Mouse (Mus musculus) cerebellum, postnatal 14 days (tissue): ENCODE results near the gene Uggt1.

Source experiments
- DNase-seq, 2 experiments: peaks; one replicate each; pipeline ENCODE4 v3.0.0; 2021; ENCODE audit warnings: mixed read lengths in 2 of 2

The Uggt1 gene

DNA sequence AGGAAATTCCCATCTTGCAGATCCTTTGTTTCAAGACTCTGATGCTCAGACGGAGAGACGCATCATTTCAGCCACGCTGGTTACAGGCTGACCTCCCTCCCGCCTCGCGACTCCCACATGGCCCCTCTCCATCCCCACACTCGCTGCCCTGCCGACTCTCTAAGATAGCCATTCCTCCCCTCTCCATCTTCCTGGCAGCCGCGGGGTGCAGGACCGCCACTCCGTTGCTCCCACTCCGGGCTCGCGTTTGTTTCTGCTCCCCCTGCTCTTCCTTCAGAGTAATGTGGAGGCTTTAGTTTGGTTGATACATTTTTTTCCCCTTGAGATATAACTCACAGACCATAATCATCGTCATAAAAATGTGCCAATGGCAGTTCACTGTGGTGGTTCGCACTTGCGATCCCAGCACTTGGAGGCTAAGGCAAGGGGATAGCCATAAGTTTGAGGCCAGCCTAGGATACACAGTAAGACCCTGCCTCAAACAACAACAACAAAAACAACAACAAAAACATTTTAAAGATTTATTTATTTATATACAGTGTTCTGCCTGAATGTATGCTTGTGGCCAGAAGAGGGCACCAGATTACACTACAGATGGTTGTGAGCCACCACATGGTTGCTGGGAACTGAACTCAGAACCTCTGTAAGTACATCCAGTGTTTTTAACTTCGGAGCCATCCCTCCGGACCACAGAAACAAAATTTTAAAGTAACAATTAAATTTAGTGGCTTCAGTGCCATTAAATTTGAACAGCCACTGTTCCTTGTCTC lies 11.5 kb upstream of the Uggt1 start:
- no peak for DNase-seq

DNA sequence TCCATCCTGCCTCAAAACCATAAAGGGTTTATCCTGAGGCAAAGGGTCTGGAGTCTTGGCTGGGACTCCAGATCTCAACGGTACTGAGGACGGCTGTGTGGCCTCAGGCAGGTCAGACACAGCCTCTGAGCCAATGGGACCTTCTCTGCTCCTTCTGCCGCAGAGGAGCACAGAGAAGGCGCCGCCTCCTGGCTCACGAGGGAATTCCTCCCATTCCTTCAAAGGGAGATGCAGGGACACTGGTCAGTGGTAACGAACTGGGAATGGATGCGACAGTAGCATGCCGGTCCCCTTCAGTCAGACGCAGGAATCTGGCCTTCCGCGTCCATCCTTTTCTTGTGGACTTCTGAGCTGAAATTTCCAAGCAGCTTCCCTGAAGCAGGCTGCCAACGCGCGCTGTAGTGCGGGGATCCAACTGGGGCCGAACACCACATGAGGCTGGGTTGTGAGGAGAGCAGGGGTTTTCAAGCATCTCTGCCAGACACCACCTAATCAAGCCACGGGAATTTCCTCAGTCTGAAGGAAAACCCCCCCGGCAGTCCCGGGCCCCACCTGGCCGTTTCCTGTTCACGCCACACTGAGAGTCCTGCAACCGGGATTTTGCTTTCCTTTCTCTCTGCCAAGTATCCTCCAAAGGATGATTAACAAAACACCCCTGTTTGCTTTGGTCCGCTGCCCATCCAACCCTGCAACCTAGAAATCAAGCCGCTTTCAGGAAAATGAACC lies 10.3 kb upstream of the Uggt1 start:
- peak; percentile 76 to 81 for DNase-seq

DNA sequence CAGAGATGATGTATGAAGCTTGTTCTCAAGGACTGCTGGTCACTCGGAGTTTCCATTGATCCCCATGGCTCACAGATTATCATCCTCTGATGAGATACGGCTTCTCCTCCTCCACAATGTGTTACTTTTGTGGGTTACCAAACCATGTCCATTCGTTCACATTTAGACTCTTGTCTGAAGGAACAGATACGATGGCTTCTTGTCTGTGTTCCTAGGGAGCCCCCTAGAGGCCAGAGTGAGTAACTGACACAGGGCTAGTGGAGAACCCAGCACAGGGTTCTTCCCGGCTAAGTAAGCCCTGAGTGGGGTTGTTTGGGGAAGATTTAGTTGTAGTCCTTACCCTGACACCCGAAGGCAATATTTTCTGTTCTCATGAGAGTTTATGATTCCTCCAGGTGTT lies 8.3 kb upstream of the Uggt1 start:
- peak; percentile 83 to 87 for DNase-seq

DNA sequence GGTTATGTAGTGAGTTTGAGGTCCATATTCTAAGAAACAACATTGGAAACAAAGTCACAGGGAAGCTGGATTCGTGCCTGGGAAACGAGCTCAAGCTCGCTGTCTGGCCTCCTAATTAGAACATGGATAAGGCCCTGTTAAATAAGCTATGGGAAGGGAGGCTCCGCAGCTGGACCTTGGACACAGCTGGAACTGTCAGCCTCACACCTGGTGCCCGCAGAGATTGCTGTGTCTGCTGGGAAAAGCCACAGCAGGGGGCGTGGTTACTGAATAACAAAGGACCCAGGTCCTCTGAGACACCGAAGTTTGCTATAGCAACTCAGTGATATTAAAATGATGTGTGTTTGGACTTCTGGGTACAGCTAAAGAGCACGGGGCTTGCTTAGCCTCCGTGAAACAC lies 6.9 kb upstream of the Uggt1 start:
- no peak for DNase-seq

DNA sequence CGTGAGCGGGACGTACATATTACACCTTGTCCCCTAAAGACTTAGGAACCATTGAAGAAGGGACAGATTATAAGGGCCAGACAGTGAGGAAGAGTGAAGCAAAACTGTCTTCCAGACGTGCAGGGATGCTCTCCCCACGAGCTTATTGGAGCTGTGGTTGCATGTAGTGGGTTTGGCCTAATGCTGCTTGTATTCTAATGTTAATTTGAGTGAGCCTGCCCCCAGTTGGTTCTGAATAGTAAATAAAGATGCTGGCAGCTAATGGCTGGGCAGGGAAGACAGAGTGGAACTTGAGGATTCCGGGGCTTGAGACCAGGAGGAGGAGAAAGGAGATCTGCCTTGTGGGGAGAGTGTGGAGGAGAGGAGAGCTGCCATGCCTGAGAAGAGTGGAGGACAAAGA lies 2.2 kb upstream of the Uggt1 start:
- DNase-seq, result no peak

DNA sequence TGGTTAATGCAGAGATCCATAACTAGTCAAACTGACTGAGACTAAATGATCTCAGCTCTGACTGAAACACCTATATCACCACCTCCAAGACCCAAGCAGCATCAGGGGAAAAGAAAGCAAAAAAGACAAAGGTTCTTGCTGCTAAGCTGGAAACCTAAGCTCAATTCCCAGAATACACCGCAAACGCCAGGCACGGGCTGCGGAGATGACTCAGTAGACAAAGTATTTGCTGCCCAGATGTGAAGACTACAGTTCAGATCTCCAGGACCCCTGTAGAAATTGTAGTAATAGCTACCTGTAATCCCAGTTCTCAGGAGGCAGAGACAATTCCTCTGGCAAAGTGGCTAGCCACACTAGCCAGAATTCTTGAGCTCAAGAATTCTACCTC lies 302 bp upstream of the Uggt1 start:
- DNase-seq, result no peak

DNA sequence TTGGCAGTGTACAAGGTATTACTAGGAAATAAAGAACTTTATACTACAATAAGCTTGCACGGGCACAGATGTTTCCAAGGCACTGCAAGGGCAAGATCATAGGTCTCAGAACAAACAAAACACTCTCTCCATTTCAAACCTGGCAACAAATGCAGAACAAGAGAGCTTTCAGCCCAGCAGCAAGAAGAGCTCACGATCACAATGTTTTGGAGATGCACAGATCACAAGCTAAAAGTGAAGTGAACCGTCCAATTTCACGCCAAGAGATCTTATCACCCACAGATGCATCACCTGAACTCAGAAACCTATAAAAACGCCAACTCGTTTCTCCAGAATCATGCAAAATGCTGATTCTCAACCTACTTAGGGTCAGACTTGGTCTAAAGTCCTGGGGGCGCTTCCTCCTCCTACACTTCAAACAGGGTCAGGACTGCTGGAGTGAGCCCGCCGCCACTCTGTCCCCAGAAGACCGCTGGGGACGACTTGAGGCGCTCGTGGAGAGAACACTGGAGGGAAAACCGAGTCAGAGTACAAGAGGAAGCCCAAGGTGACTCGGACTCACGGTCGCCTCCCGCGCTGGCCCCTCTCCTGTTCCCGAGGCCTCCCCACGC lies 968 bp downstream of the Uggt1 start:
- DNase-seq, result no peak

DNA sequence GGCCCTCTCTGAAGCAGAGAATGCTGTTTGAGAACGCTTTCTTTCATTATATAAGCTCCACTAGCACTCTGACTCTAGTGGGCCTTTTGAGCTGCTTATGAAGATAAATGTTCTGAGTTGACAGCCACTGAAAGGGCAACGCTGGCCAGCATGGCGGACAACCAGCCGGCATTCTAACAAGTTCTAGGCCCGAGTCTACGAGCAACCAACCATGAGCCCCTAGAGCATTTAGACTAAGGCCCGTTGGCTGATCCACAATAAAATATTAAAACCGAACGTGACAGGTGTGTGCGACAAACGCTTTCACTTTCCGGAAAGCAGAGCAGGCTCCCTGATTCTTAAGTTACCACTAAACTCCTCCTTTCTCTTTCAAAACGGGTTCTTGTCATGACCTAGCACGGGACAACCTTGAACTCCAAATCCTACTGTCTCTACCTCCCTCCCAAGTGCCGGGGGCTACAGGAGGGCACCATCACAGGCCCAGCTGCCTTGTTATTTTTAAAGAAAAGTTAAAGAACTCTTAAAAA lies 2.6 kb downstream of the Uggt1 start:
- no peak for DNase-seq

DNA sequence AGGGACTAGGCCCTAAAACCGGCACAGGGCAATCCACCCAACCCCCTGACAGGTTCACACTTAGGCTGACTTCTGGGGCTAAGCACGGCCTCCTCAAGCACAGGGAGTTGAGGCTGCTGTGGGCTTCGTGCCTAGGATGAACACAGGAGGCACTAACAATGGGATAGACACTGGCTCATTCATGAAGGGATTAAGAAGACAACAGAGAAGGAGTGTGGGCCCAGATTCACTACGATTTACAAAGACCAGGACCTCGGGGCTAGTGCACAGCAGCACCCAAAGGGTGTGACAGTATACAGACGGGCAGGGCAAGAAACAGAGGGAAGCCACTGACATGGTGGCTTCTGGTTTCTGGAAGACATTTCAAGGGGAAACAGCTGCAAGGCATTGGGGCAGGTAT lies 4.3 kb downstream of the Uggt1 start:
- no peak for DNase-seq

DNA sequence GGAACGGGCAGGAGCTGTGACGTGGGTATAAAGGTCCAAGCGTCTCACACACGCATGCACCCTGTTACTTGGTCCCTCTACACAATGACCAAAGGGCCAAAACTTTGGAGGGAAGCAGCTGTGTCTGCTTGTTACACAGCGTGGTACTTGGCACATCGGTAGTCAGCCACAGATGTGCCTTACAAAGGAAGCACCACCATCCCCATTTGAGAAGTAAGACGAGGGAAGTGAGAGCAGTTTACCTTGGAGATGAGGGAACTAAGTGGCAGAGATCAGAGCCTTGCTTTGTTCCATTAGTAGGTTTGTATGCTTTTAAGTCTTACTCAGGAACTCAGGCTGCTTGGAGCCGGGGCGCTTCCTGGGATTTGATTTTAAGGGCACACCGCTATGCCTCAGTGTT lies 5.1 kb downstream of the Uggt1 start:
- no peak for DNase-seq

DNA sequence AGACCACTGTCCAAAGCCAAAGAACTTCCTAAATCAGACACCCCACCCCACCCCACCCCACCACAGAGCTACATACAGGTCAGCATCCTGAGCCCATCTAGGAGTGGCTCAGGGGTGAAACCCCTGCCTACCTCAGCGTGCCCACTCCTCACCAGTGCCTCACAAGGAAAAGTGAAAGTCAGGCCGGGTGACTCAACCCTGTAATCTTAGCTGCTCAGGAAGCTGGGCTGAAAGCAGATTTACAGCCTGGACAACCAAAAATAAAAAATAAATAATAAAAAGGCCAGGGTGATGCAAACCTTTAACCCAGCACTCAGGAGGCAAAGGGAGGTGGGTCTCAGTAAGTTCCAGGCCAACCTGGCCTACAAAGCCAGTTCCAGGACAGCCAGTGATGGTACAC lies 8.7 kb downstream of the Uggt1 start:
- DNase-seq, result no peak

DNA sequence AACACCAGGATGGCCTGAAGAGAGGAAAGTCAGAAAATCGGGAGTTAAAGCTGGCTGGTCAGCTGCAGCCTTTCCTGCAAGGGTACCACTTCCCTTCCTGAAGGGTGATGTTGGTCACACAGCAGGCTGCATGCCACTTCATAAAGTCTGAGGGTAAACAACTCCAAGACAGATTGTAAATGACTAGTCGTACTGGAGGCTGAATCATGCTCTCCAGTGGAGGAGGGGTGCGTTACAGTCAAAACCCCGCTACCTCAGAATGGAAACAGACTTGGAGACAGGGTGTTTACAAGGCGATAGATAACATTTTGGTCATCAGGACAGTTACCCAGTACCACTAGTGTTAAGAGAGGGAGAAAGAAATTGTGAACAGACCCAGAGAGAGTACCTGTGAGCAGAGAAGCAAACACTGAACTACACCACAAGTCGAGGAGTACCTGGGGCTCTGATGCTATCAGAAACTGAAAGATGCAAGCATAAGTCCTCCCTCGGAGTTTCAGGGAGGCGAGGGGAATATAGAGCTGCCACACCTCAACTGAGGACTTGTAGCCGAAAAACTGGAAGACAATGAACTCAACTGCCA lies 9.4 kb downstream of the Uggt1 start:
- DNase-seq, result no peak

DNA sequence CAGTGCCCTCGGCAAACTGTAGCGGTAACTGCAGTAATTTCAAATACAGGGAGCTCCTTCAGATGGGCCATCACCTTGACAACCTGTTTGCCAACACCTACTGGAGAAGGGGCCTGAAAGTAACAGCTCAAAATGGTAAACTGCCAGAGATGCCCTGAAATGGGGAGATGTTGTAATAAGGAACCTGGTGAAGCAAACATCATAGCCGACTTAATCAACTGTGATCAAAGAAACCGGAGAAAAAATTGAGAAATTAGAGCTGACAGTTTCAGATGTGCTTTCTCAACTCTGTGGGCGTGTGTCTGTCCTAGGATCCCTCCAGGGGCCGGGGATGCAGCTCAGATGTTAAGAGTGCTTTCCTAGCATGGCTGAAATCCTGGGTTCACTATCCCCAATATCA lies 11.3 kb downstream of the Uggt1 start:
- DNase-seq, result no peak

DNA sequence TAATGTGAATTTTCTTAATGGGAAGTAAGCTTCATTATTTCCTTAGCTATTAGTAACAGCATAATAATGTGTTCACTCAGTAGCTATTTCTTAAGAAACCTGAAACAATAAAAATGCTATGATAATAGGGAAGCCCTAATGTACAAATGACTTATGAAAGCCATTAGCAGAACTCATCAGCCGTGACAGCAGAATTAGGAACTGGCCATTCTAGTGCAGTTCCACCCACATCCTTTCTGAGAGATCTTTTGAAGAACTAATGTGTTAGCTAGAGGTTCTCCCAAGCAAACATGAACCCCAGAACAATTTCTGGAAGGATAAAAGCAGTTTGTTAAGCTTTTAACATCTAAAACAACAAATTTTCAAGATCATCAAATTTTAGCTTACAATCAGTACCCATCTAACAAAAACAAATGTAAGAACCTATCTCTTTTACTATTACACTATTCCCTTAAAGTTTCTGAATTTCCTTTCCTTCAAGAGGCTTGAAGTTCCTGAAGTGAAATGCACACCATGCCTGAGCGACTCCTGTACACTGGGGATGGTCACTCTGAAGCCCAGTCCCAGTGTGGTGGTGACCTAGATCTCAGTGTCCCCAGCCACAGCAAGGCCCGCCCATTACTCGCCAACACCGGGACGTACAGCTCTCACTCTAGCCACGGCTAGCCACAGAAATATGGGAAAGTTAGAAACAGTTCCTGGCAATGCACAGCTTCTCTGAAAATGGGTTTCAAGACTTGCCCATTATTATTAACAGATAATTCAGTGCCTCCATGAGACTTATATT lies 13.4 kb downstream of the Uggt1 start:
- DNase-seq, result no peak

DNA sequence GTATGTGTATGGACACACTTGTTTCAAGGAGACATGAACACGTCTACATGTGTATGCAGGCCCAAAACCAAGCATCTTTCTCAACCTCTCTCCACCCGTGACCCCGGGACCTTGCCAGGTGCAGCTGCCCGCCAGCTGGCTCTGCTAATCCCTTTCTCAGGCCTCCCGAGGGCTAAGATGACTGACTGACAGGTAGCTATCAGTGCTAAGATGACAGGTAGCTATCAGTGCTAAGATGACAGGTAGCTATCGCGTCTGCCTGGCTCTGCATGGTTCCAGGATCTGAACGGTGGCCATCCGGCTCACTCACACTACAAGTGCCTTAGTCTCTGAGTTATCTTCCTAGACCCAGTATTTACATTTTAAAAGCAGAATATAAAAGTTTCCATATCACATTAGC lies 16.1 kb downstream of the Uggt1 start:
- no peak for DNase-seq

DNA sequence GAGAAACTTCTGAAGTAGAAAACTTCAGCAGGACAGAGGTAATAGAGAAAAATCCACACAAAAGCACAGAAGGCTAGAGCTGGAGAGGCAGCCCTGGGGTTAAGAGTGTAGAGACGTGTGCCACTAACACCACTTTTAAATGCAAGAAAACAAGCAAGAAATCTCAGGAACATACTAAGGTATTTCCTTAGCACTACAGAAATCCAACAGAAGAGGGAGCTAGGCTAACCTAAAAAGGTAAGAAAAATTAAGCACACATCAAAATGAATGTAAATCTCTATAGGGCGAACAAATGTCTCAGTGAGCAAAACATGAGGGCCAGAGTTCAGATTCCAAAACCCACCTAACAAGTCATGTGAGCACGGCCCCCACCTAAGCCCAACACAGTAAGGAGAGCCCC lies 19.9 kb downstream of the Uggt1 start:
- no peak for DNase-seq

DNA sequence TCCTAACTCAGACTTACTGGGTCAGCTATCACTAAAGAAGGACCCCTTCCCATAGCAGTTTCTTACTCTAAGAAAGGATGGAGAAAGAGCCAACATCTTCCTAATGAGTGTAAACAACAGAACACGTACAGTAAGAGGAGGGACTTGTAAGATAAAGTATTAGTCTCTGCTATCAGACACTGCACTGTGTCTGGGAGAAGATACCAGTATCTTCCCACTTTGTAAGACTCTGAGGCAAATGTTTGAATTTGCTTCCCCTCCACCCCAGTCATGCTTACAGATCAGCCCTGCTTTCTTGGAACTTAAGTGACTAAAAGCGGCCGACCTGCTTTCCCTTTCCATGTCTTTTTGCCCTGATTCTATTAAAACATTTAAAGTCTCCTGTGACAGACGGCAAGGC lies 30.2 kb downstream of the Uggt1 start:
- DNase-seq, result no peak

DNA sequence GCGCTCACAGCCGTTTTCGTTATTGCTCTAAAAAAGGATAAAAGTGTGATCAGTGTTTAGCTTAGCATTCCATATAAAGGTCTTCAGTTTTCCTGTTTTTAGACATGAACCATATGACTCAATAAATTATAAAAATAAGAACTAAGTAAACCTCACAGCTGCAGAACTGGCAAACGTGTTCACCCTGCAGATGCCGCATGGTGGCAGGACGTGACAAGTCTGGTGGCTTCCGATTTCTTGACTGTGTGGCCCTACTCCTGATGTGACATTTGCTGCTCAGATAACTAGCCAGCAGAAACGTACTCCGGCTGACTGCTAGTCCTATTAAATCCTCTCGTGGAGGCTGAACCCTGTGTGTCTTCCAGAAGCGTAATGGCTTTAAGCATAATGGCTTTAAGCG lies 42.8 kb downstream of the Uggt1 start:
- no peak for DNase-seq

DNA sequence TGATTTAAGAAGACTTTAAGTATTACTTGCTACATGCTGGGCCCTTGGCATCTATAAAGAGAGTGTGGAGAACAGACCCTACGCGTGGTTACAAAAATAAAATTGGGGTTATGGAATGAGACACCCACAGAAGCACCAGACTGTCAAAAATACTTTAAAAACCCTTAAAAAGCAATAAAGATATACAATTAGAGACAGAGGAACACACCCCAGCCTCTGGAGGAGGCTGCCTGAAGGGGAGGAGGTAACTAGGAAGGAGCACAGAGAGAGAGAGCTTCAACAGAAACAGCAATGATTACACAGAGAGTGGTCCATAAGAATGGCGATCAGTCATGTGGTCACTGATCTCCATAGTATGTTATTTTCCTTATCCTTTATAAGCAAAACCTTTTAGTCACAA lies 50.0 kb downstream of the Uggt1 start:
- DNase-seq, result no peak

DNA sequence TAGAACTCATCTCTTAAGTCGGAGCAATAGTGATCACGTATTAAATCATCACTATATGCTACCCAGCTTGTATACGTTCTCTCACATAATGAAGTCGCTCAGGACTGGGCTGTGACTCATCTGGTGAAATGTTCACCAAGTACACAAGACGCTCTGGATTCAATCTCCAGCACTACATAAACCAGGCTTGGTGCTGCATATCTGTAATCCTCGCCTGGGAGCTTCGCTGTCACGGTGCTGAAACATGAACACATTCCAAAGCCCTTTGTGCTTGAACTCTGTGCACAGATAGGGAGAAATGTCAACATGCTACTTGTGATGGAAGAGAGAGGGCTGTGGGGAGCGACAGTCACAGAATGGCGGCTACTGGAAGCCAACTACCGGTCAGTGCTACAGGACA lies 52.6 kb downstream of the Uggt1 start:
- no peak for DNase-seq

DNA sequence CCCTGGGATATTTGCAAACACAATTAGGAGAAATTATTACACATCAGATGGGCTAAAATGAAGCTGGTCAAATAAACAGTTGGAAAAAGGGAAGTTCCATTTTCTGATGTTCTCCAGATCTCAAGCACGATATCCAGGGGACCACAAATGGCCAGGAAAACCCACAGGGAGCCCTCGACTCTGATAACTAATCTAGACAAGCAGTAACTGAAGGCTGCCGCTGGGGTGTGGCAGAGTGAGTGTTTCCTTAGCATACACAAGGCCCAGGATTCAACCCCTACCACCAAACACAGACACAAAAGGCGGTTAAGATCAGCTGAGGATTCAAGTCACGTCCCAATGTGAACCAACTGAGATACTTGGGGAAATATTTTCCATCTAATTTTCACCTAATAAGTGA lies 64.5 kb downstream of the Uggt1 start:
- no peak for DNase-seq

DNA sequence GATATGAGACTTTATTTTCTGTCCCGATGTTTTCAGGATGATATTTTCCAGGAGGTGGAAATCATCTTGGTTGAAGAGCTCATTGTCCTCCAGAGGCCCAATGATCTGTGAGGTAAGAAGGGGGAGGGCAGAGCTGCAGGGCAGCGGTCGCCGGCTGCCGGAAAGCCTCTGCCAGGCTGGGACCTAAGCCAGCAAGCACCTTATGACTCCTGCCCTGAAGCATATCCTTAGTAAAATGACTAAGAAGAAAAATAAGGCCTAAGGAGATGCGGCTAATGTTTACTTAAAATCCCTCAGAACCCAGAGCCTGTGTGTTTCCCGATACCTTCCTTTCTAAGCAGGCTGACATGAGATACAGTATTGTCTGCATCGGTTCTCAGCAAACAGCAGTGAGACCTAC lies 71.1 kb downstream of the Uggt1 start:
- DNase-seq, result peak; percentile 13

DNA sequence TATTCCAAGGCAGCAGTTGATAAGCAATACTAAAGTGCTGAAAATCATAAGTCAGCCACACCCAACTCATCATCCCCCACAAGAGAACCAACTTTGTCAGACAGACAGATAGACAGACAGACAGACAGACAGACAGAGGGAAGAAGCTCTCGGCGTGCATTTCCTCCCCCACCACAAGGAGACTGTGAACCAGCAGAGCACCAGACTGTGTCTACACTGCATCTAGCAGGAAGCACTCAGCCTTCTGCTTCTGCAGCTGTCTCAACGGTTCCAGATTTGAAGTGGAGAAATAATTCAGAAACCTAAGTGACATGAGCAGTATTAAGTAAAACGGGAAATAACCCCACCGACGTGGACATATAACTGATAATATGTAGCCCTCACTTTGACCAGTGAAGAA lies 71.6 kb downstream of the Uggt1 start:
- DNase-seq, result no peak
